Mouse (Mus musculus) embryo, embryonic 11 days (tissue): ENCODE results near the gene Hnrnph3.
"Not testable (repeated sequence)": the region's sequence is repeated elsewhere in the genome, so short reads cannot be mapped to it uniquely, and the experiment has no call there.

Source experiments
- DNase-seq: peaks from one replicate; pipeline ENCODE4 v3.0.0-alpha.2; 2015

The Hnrnph3 gene

DNA sequence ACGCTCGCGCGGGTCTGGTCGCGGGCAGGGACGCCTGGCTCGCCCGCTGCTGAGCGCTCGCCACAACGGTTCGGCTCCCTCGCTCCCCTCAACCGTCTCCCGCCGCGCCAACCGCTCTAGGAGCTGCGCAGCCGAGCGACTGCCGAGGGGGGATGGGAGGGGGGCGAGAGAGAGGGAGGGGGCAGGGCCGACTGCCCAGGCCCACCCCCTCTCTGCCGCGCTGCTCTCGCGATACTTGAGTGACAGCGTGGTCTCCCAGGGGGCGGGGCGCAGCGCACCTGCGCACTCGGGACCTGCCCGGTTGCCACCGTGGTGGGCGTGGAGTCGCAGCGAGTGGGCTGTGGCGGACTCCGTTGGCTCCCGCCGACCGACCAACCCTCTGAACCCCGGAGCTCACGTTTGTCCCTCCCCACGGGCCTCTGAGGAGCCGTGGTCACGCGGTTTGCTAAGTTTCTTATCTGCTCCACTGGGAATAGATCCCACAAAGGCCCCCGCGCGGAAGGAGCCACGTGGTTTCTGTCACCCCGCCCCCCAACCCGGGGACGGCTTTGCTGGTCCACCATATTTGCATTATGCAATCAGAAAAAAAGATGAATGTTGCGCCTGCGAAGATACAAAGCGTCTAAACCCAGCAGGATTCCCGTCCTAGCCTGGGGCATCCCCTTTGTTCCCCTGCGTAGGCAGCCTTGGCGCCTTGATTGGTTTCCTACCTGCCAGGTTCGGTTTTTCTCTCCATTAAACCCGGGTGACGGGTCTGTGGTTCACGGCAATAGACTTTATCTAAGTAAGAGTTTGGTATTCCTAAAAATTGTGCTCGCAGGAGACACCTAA is at the start of gene Hnrnph3, which contains the start of gene Pbld2:
Gene Hnrnph3, minus strand, starts transcription at position 469 of the 831 bp plus-strand sequence.
Gene Pbld2, plus strand, starts transcription at position 567 of the 831 bp plus-strand sequence.
- DNase-seq = peak; percentile 98

DNA sequence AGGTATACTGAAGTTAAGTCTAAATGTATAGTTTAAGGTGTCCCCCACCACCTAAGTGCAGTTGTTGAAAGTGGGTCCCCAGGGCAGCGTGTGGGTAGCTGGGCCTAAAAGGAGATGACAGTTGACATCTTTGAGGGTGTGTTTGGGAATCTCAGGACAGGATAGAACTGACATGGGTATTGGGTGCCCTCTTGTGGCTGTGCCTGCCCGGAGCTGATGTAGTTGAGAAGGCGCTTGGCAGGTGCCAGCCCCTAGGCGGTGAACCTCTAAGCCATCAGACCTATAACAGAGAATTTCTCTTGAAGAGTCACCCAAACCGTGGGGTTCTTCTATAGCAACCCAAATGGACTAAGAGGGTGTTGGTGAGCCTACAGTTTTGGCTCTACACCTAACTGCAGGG is 42.0 kb upstream of the Hnrnph3 start:
- peak; percentile 81 for DNase-seq

DNA sequence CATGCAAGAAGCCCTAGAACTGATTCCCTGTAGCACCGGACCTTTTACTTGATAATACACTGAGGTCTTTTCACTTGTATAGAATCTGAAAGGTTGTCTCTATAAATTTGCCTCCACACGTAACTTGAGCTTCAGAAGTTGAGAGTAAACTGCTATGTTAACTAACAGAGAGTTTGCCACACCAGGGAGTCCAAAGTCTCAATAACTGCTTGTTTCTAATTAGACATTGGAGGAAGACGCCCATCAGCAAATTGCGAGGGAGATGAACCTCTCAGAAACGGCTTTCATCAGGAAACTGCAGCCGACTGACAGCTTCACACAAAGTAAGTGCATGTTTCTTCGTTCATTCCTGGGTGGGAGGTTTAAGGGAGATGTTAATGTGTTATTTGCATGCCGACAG is 41.5 kb upstream of the Hnrnph3 start:
- no peak for DNase-seq

DNA sequence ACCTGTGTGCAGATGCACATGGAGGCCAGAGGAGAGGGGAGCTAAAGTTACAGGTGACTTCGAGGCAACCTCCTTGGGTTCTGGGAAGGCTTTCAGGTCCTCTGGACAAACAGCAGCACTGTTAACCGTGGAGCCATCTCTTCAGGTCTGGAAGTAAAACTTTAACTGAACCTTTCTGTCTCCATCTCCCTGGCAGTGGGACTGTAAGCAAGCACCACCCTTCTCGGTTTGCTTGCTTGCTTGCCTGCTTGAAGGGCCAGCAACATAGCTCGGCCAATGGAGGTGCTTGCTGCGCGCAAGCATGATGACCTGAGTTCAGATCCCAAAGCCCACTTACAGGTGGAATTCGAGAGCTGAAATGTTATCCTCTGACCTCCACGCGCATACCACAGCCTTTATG is 40.5 kb upstream of the Hnrnph3 start:
- DNase-seq = no peak

DNA sequence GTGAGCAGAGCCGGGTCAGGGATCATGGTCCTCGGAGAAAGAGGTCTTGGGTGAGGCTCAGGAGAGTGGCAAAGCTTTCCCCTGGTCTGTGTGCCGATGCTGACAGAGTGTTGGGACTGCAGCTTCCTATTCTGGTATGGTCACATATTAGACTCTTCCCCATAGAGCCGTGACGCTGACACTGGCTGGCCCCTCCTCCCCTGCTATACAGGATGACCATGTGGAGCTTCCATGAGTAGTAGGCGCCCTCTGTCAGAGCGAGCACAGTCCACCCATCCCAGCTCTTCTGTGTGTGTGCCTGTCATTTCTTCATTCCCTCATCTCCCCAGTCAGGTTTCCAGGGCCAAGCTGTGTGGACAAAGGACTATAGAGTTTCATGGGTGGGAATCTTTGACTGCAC is 39.3 kb upstream of the Hnrnph3 start:
- no peak for DNase-seq

DNA sequence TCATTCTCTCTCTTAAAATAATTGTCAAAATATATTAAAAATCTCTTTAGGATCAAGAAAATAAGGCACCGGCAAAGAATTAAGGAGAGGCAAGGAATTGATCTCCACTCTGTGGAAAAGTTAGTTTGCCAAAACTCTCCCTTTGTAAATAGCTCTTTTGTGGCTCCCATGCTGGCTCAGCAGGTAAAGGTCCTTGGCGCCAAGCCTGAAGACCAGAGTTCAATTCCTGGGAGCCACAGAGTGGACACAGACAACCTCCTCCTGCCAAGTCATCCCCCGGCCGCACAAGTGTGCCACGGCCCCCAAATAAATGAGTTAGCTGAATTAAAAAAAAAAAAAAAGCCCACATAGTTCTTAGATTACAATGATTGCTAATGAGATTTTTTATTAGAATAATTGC is 38.7 kb upstream of the Hnrnph3 start:
- no peak for DNase-seq

DNA sequence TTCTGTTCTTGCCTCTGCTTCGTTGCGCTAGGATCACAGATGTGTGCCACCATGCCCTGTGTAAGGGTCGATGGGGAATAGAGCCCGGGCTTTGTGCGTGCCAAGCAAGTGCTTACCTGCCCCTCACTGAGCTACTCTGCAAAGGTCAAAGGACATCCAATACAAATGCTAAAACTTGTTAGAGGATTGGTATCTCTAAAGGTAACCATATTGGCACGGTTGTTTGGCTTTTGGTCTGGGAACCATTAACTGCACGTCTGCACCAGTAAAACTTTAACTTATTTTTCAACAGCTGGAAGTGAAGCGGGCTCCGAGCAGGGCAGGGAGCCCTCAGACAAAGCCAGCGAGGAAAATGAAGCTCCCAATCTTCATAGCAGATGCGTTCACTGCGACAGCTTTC is 37.2 kb upstream of the Hnrnph3 start:
- DNase-seq = no peak

DNA sequence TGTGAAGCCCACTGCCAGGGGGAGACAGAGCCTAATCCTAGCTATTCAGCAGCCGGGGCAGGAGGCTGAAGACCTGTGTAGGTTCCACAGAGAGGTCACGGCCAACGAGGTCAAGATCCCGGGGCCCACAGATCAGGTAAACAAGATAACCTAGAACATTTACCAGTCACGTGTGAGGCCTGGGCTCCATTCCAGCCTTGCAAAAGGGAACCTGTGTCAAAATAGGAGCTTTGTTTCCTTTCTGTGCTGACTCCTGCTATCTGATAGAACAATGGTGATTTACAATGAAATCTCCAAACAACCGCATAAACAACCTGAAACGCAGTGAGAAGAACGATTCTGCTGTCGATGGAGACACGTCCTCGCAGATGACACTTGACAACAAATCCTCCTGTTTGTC is 36.4 kb upstream of the Hnrnph3 start:
- no peak for DNase-seq

DNA sequence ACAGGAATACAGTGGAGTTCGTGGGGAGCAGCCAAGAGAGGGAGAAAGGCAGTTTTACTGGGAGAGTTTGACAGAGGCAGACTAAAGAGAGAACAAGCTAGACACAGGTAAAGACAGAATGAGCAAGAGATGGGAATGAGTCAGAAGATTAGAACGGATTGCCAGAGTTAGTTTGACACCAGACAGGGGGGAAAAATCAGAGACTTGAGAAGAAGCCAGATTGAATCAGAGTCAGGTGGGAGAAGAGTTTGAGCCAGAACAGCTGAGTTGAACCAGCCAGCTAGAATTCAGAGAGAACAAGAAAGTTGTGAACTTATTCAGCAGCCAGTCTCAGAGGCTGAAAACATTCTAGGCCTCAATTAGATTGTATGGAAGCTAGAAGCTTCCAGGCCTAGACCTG is 35.8 kb upstream of the Hnrnph3 start, which contains the start of gene Pbld1:
Gene Pbld1, plus strand, starts transcription at position 301 of the 400 bp plus-strand sequence.
- DNase-seq = no peak

DNA sequence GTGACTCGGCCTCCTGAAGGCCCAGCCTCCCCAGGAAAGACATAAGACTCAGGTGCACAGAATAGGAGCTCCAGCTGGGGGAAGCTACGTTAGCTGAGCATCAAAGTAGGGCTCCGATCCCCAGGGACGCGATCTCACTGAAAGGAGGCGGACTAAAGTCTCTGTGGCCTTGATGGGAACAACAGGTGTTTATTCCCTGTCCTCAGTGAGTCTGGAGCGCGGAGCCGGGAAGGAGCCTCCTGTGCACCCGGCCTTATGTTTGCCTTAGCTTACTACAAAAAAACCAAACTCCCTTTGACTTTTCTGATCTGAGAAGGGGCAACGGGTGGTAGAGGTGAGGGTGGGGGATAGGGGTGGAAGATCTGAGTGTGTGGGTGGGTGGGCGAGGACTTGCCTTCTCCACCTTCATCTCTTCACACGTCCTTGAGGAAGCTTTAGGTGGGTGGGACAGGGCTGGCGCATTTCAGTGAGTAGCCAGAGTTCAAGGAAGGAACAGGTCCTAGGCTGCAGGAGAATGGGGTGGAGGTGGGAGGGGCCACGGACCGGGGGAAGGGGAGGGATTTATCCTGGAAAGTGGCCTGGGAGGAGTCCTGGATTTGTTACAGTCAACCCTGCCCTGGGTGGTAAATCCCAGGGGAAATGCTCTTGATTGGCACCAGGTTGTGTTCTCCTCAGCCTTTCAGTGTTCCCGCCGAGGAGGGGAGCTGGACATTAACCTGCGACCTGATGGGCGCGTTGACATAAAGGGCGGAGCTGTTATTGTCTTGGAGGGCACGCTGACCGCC is 33.1 kb upstream of the Hnrnph3 start:
- DNase-seq = peak; percentile 22

DNA sequence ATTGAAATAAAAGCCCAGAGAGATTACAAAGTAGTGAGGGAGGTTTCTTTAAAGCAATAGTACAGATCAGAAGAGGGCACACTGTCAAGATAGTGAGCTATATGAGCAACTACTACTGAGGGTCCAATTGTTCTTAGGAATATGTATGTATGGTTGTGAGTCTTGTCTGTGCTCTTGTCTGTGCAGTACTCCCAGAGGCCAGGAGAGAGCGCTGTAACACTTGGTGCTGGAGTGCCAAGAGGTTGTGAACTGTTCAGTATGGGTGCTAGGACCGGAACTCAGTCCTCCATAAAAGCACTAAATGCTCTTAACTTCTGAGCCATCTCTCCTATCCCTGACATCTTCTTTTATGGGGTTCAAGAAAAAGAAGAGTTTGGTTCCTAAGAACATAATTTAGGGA is 30.6 kb upstream of the Hnrnph3 start:
- no peak for DNase-seq

DNA sequence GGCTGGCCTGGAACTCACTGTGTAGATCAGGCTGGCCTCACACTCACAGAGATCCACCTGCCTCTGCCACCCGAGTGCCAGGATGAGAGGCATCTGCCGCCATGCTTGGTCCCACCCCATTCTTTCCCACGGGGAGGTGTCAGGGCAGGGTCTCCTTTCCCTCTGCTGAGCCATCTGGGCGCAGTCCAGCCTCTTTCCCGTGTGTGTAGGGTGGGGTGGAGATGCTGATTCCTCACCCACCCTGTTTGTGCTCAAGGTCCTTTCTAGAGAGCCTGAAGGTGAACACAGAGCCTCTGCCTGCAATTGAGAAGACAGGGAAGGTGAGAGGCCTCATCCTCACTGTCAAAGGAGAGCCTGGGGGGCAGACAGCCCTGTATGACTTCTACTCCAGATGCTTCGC is 30.1 kb upstream of the Hnrnph3 start:
- DNase-seq = not testable (repeated sequence)

DNA sequence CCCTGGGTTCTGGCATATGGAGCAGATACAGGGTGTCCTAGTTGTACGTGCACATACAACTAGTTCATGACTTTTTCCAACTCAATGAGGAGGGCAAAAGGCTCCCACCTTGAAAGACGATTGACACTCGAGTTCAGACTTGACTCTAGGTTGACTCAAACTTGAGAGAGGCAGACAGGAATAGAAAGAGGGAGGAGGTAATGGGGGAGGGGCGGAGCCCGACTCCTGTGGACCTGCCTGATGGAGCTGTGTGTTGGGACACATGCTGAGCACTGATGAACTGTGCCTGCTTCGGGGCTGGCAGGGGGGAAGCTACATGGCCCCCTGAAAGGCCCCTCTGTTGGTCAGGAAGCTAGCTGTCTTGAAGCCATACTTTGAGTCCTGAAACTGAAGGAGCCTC is 29.0 kb upstream of the Hnrnph3 start:
- DNase-seq = no peak

DNA sequence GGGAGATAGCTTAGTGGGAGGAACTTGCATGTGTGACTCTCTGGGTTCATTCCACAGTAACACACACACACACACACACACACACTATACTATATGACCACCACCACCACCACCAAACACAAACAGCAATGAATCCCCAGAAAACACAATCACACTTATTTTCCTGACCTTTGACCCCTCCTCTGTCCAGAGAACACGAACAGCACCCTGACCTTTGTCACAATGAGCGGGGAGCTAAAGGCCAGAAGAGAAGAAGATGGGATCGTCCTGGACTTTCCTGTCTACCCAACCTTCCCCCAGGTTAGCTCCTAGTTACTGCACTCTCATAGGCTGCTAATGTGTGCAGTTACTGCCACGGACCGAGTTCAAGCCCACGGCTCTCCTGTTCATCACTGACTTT is 28.0 kb upstream of the Hnrnph3 start:
- DNase-seq = no peak

DNA sequence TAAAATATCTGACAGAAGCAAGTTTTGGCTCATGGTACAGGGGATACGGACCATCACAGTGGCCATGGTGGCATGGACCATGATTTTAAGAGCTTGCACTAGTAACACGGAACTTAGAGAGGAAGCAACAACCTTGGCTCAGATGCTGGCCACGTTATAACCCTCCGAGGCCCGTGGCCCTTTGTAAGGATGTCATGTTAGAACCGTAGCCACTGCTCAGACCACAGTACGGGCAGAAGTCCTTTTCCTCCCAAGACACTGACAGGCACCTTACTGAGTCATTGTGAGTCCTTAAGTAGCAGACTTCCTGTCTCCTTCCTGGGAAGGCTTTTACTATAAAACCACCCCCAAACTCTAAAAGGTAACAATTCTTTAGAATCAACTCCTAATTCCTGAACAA is 27.2 kb upstream of the Hnrnph3 start:
- no peak for DNase-seq

DNA sequence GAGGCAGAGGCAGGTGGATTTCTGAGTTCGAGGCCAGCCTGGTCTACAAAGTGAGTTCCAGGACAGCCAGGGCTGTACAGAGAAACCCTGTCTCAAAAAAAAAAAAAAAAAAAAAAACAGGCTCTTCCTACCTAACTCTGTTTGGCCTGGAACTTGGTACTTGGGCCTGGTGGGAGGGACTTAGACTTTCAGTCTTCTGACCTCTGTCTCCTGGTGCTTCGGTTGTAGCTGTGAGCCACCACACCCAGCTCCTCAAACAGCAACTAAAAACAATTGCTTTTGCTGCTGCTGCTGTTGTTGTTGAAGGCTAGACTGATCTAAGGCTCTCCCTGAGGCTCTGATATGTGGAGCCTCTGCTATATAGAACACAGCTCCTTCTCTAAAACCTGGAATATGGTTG is 25.1 kb upstream of the Hnrnph3 start:
- no peak for DNase-seq

DNA sequence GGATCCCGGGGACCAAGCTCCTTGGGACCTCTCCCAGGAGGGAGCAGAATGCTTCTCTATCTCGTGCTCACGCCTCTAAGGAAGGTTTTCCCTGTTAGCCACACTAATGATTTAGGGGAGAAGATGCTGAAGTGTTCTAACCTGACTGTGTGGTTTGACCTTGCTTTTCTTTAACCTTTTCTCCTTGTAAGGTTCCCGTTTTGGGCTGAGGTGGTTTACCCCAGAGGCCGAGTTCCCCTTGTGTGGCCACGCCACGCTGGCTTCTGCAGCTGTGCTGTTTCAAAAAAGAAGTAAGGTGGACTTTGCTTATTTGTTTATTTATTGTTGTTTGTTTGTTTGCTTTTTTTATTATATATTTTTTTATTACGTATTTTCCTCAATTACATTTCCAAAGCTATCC is 23.7 kb upstream of the Hnrnph3 start:
- no peak for DNase-seq

DNA sequence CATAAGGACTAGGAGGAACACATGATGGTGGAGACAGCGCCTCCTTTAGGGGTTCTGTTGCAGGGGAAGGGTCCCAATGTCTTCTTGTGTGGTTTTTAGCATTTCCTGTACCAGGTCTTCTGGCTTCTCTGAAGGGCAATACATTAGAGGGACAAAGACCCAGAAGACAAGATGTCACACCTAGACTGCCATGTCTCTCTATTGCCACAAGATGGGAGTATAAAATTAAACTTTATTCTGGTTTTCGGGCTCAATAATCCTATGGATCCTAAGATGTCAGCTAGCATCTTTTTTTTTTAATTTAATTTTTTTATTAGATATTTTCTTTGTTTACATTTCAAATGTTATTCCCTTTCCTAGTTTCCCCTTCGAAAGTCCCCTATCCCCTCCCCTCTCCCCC is 19.1 kb upstream of the Hnrnph3 start:
- DNase-seq = no peak

DNA sequence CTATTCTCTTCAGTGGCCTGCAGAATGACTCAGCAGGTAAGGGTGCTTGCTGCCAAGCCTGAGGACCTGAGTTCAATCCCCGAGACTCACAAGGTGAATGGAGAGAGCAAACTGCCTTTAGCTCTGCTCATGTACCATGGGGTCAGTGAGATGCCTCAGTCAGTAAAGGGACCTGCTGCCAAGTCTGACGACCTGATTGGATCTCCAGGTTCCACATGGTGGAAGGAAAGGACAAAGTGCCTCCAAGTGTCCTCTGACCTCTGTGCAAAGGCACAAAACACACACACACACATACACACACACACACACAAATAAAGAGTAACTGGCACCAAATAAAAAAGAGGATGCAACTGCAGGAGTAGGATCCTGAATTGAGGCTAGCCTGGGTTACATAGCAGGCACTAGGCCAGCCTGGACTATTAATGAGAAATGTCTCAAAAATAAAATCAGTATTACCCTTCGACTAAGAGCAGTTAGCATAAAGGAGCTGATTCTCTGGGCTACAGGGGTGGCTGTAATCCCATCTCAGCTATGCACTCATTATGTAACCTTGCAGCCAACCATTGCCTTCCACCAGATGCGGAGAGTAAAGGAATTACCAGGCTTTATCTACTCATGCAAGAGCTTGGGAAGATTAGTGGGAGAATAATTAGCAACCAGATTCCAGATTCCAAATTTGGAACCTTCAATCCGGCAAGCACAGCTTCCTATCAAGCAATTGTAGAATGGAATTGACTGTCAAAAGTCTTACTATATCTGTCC is 16.0 kb upstream of the Hnrnph3 start:
- no peak for DNase-seq

DNA sequence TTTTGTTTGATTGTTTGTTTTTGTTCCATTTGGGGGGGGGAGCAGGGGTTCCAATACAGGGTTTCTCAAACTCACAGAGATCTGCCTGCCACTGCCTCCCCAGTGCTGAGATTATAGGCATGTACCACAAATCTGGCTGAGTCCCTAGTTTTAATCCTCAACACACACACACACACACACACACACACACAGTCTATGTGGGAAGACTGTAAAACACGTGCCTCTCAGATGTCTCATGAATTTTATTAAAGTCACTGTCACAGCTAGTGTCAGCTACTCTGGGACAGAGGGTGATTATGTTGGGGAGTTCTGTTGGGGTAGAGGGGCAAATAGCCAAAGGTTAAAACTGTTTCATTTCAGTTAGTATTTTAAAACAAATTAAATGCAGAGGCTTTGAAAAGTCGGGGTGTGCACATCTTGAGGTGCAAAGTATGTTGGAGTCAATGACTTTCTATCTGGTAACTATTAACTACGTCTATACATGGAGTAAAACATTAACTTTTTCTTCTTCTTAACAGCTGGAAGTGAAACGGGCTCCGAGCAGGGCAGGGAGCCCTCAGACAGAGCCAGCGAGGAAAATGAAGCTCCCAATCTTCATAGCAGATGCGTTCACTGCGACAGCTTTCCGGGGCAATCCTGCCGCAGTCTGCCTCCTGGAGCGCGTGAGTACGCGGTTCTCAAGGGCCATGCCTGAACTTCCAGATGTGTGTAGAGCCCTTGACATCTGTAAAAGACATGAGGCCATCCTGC is 14.7 kb upstream of the Hnrnph3 start:
- no peak for DNase-seq

DNA sequence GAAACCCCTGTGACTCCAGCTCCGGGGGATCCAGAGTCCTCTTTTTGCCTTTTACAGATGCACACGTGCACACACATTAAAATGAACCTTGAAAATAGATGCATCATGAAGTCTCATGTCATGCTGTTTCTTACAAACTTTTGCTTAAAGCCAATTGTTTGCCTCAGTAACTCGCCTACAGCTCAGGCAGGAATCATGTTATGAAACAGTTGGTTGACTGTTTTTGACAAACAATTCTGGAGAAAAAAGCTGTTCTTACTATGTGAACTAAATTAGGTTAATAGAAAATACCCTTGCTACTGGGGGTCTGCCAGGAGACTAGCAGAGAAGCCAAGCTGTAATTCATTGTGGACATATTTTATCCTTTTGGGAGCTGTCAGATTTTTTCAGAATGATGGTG is 8.9 kb upstream of the Hnrnph3 start:
- DNase-seq = no peak

DNA sequence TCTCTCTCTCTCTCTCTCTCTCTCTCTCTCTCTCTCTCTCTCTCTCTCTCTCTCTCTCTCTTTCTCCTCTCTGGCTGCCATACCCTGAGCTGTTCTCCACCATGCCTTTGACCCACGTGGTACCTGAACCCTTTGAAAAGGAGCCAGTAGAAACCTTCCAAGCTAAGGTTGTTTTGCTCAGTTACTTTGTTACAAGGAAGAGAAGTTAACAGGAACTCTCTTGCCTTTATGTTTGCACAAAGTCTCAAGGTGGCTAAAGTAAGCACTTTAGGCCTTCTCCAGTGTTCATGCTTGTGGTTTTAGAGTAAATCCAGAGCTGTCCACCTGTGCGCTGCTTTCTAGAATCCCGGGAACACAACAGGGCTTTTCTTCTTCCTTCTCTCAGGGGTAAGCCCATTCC is 8.2 kb upstream of the Hnrnph3 start:
- no peak for DNase-seq

DNA sequence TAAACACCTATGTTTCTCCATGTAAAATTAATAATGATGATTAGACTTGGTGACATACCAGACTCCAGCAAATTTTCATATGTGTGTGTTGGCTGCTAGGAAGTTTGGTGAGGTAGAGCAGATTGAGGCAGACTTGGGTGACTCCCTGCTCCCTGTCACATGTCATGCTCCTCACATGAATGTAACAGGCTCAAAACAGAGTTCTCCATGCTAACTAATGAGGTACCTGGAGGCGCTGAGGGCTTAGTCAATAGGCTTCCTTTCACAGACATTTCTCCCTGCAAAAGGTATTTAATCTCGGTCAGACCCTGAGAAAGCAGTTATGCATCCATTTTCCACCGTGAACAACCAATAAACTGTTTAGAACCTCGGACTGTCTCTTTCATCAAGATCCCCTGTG is 4.4 kb upstream of the Hnrnph3 start:
- DNase-seq = no peak
